Mouse (Mus musculus): ENCODE measurements at regions not wholly inside any gene's neighbourhood (a gene's known extent, or its start where the extent isn't known, plus 50 kb on each side); places are given as distances from the start of the nearest gene placed in this dataset.

- DNase-seq (ENCODE audit: low read depth in 1 of 2, low spot score in 2 of 2), result no peak
- H3K36me3 ChIP-seq (ENCODE audit: control insufficient read depth, insufficient read depth, low read length), result no peaks in the 10 kb centered on the region
- no peak overlapping the region for H3K27ac ChIP-seq (ENCODE audit: insufficient read depth, low read length)
- 83% methylated on average over 5 of the region's 5 CpGs for WGBS
- TF ChIP-seq CTCF (IDR thresholded peaks at IDR 0.05; ENCODE audit: extremely low read depth, insufficient read depth, insufficient read length, insufficient replicate concordance) (no peak), POLR2A (IDR thresholded peaks at IDR 0.05; ENCODE audit: low read depth, low read length) (no peak)
- H3K4me1 ChIP-seq (ENCODE audit: control insufficient read depth, insufficient read depth, insufficient read length), result no peaks in the 10 kb centered on the region
- no peaks in the 10 kb centered on the region for H3K27me3 ChIP-seq (ENCODE audit: control insufficient read depth, insufficient read depth, low read length)
- no peak overlapping the region for H3K4me3 ChIP-seq (ENCODE audit: extremely low read depth, insufficient read depth, insufficient read length)
These were observed 193.1 kb upstream of the Arhgap20 start for GRCm38 (mm10) chr9:51572040-51572439.

GRCm38 (mm10) chr9:51581601-51582000 is 183.5 kb upstream of the Arhgap20 start:
- Histone ChIP-seq H3K4me3 (ENCODE audit: extremely low read depth, insufficient read depth, insufficient read length) (no peak overlapping the region), H3K36me3 (ENCODE audit: control insufficient read depth, insufficient read depth, low read length) (no peaks in the 10 kb centered on the region), H3K27me3 (ENCODE audit: control insufficient read depth, insufficient read depth, low read length) (no peaks in the 10 kb centered on the region), H3K4me1 (ENCODE audit: control insufficient read depth, insufficient read depth, insufficient read length) (no peaks in the 10 kb centered on the region), H3K27ac (ENCODE audit: insufficient read depth, low read length) (no peak overlapping the region)
- no peak for TF ChIP-seq CTCF (IDR thresholded peaks at IDR 0.05; ENCODE audit: extremely low read depth, insufficient read depth, insufficient read length, insufficient replicate concordance)
- no peak for TF ChIP-seq POLR2A (IDR thresholded peaks at IDR 0.05; ENCODE audit: low read depth, low read length)
- WGBS, result 82% methylated on average over 3 of the region's 3 CpGs
- DNase-seq (ENCODE audit: low read depth in 1 of 2, low spot score in 2 of 2), result no peak

GRCm38 (mm10) chr9:51593707-51594106 is 171.4 kb upstream of the Arhgap20 start:
- no peaks in the 10 kb centered on the region for H3K27me3 ChIP-seq (ENCODE audit: control insufficient read depth, insufficient read depth, low read length)
- WGBS, result 80% methylated on average over 3 of the region's 3 CpGs

GRCm38 (mm10) chr9:51598706-51599105 is 166.4 kb upstream of the Arhgap20 start:
- 61% methylated on average over 2 of the region's 2 CpGs for WGBS
- Histone ChIP-seq H3K4me3 (ENCODE audit: extremely low read depth, insufficient read depth, insufficient read length) (no peak overlapping the region), H3K27ac (ENCODE audit: insufficient read depth, low read length) (no peak overlapping the region), H3K36me3 (ENCODE audit: control insufficient read depth, insufficient read depth, low read length) (no peaks in the 10 kb centered on the region), H3K4me1 (ENCODE audit: control insufficient read depth, insufficient read depth, insufficient read length) (no peaks in the 10 kb centered on the region), H3K27me3 (ENCODE audit: control insufficient read depth, insufficient read depth, low read length) (no peaks in the 10 kb centered on the region)
- DNase-seq (ENCODE audit: low read depth in 1 of 2, low spot score in 2 of 2), result no peak
- no peak for TF ChIP-seq POLR2A (IDR thresholded peaks at IDR 0.05; ENCODE audit: low read depth, low read length)
- TF ChIP-seq CTCF (IDR thresholded peaks at IDR 0.05; ENCODE audit: extremely low read depth, insufficient read depth, insufficient read length, insufficient replicate concordance), result no peak

More at GRCm38 (mm10) chr9:51593707-51594106, 171.4 kb upstream of the Arhgap20 start:
- Histone ChIP-seq H3K4me3 (ENCODE audit: extremely low read depth, insufficient read depth, insufficient read length) (no peak overlapping the region), H3K4me1 (ENCODE audit: control insufficient read depth, insufficient read depth, insufficient read length) (no peaks in the 10 kb centered on the region), H3K27ac (ENCODE audit: insufficient read depth, low read length) (no peak overlapping the region), H3K36me3 (ENCODE audit: control insufficient read depth, insufficient read depth, low read length) (no peaks in the 10 kb centered on the region)
- DNase-seq (ENCODE audit: low read depth in 1 of 2, low spot score in 2 of 2), result no peak
- TF ChIP-seq CTCF (IDR thresholded peaks at IDR 0.05; ENCODE audit: extremely low read depth, insufficient read depth, insufficient read length, insufficient replicate concordance) (no peak), POLR2A (IDR thresholded peaks at IDR 0.05; ENCODE audit: low read depth, low read length) (no peak)

- Histone ChIP-seq H3K36me3 (ENCODE audit: control insufficient read depth, insufficient read depth, low read length) (no peaks in the 10 kb centered on the region), H3K4me1 (ENCODE audit: control insufficient read depth, insufficient read depth, insufficient read length) (no peaks in the 10 kb centered on the region), H3K4me3 (ENCODE audit: extremely low read depth, insufficient read depth, insufficient read length) (no peak overlapping the region), H3K27me3 (ENCODE audit: control insufficient read depth, insufficient read depth, low read length) (no peaks in the 10 kb centered on the region), H3K27ac (ENCODE audit: insufficient read depth, low read length) (no peak overlapping the region)
- 74% methylated on average over 1 of the region's 1 CpGs for WGBS
- no peak for DNase-seq (ENCODE audit: low read depth in 1 of 2, low spot score in 2 of 2)
- TF ChIP-seq CTCF (IDR thresholded peaks at IDR 0.05; ENCODE audit: extremely low read depth, insufficient read depth, insufficient read length, insufficient replicate concordance) (no peak), POLR2A (IDR thresholded peaks at IDR 0.05; ENCODE audit: low read depth, low read length) (no peak)
These were observed 157.0 kb upstream of the Arhgap20 start for GRCm38 (mm10) chr9:51608158-51608557.

- no peaks in the 10 kb centered on the region for H3K4me1 ChIP-seq (ENCODE audit: control insufficient read depth, insufficient read depth, insufficient read length)
- no peaks in the 10 kb centered on the region for H3K36me3 ChIP-seq (ENCODE audit: control insufficient read depth, insufficient read depth, low read length)
- no peak overlapping the region for H3K4me3 ChIP-seq (ENCODE audit: extremely low read depth, insufficient read depth, insufficient read length)
- no peaks in the 10 kb centered on the region for H3K27me3 ChIP-seq (ENCODE audit: control insufficient read depth, insufficient read depth, low read length)
- TF ChIP-seq CTCF (IDR thresholded peaks at IDR 0.05; ENCODE audit: extremely low read depth, insufficient read depth, insufficient read length, insufficient replicate concordance), result no peak
- no peak for TF ChIP-seq POLR2A (IDR thresholded peaks at IDR 0.05; ENCODE audit: low read depth, low read length)
- 81% methylated on average over 6 of the region's 6 CpGs for WGBS
- DNase-seq (ENCODE audit: low read depth in 1 of 2, low spot score in 2 of 2), result no peak
- H3K27ac ChIP-seq (ENCODE audit: insufficient read depth, low read length), result no peak overlapping the region
These were observed 156.3 kb upstream of the Arhgap20 start for GRCm38 (mm10) chr9:51608697-51609456.

- no peak for DNase-seq (ENCODE audit: low read depth in 1 of 2, low spot score in 2 of 2)
- no peak overlapping the region for H3K27ac ChIP-seq (ENCODE audit: insufficient read depth, low read length)
- 86% methylated on average over 4 of the region's 4 CpGs for WGBS
These were observed 139.0 kb upstream of the Arhgap20 start for GRCm38 (mm10) chr9:51626156-51626555.

More at GRCm38 (mm10) chr9:51626156-51626555, 139.0 kb upstream of the Arhgap20 start:
- no peaks in the 10 kb centered on the region for H3K4me1 ChIP-seq (ENCODE audit: control insufficient read depth, insufficient read depth, insufficient read length)
- no peaks in the 10 kb centered on the region for H3K36me3 ChIP-seq (ENCODE audit: control insufficient read depth, insufficient read depth, low read length)
- no peaks in the 10 kb centered on the region for H3K27me3 ChIP-seq (ENCODE audit: control insufficient read depth, insufficient read depth, low read length)
- H3K4me3 ChIP-seq (ENCODE audit: extremely low read depth, insufficient read depth, insufficient read length), result no peak overlapping the region
- TF ChIP-seq POLR2A (IDR thresholded peaks at IDR 0.05; ENCODE audit: low read depth, low read length) (no peak), CTCF (IDR thresholded peaks at IDR 0.05; ENCODE audit: extremely low read depth, insufficient read depth, insufficient read length, insufficient replicate concordance) (no peak)

All from spleen, adult 2 months (tissue).